Mouse (Mus musculus): ENCODE results near the gene Hat1. TPM values are rescaled to one million over a fixed set of nuclear protein-coding genes. Genes with fewer than 3 reads are reported as not detected.

Hat1 gene
- polyA plus RNA-seq, 1 experiment from 2014 or later, result 108 TPM

GRCm38 (mm10) chr2:71418760-71419280 lies 30.1 kb downstream of the Hat1 start:
- Histone ChIP-seq H3K27me3 (ENCODE audit: control insufficient read depth, insufficient read depth, low read length) (no peaks in the 10 kb centered on the region), H3K9ac (ENCODE audit: low read length) (no peak overlapping the region), H3K27ac (ENCODE audit: low read length) (no peak overlapping the region), H3K9me3 (replicated peaks; ENCODE audit: control insufficient read depth, low read length) (no peaks in the 10 kb centered on the region), H3K4me2 (ENCODE audit: low read depth, low read length) (no peak overlapping the region), H3K4me3 (replicated peaks; ENCODE audit: low read length) (no peak overlapping the region), H3K36me3 (ENCODE audit: control insufficient read depth, insufficient read depth, low read length) (peaks cover 3% of the 10 kb centered on the region; the same call in 1 of the 2 replicates), H3K4me1 (ENCODE audit: control insufficient read depth, insufficient read depth, low read length) (no peaks in the 10 kb centered on the region)
- no peak for ATAC-seq (ENCODE audit: insufficient read depth, low FRiP score)
- WGBS, result 76% methylated on average over 3 of the region's 3 CpGs

- WGBS, result 83% methylated on average over 3 of the region's 3 CpGs
- Histone ChIP-seq H3K4me3 (replicated peaks; ENCODE audit: low read length) (no peak overlapping the region), H3K36me3 (ENCODE audit: control insufficient read depth, insufficient read depth, low read length) (peaks cover 3% of the 10 kb centered on the region; the same call in 1 of the 2 replicates), H3K9ac (ENCODE audit: low read length) (no peak overlapping the region), H3K27me3 (ENCODE audit: control insufficient read depth, insufficient read depth, low read length) (no peaks in the 10 kb centered on the region), H3K27ac (ENCODE audit: low read length) (no peak overlapping the region), H3K4me1 (ENCODE audit: control insufficient read depth, insufficient read depth, low read length) (no peaks in the 10 kb centered on the region), H3K4me2 (ENCODE audit: low read depth, low read length) (no peak overlapping the region), H3K9me3 (replicated peaks; ENCODE audit: control insufficient read depth, low read length) (no peaks in the 10 kb centered on the region)
- ATAC-seq (ENCODE audit: insufficient read depth, low FRiP score), result no peak
Measured at GRCm38 (mm10) chr2:71419408-71419807, 30.6 kb downstream of the Hat1 start.

- peaks cover 3% of the 10 kb centered on the region; the same call in 1 of the 2 replicates for H3K36me3 ChIP-seq (ENCODE audit: control insufficient read depth, insufficient read depth, low read length)
- ATAC-seq (ENCODE audit: insufficient read depth, low FRiP score), result no peak
Measured at GRCm38 (mm10) chr2:71420895-71421425, 32.2 kb downstream of the Hat1 start.

GRCm38 (mm10) chr2:71424545-71424944 lies 35.8 kb downstream of the Hat1 start:
- Histone ChIP-seq H3K9ac (ENCODE audit: low read length) (no peak overlapping the region), H3K9me3 (replicated peaks; ENCODE audit: control insufficient read depth, low read length) (no peaks in the 10 kb centered on the region), H3K4me2 (ENCODE audit: low read depth, low read length) (no peak overlapping the region), H3K36me3 (ENCODE audit: control insufficient read depth, insufficient read depth, low read length) (peaks cover 3% of the 10 kb centered on the region; the same call in 1 of the 2 replicates), H3K27ac (ENCODE audit: low read length) (no peak overlapping the region), H3K4me1 (ENCODE audit: control insufficient read depth, insufficient read depth, low read length) (no peaks in the 10 kb centered on the region), H3K4me3 (replicated peaks; ENCODE audit: low read length) (no peak overlapping the region), H3K27me3 (ENCODE audit: control insufficient read depth, insufficient read depth, low read length) (no peaks in the 10 kb centered on the region)
- 73% methylated on average over 4 of the region's 4 CpGs for WGBS
- ATAC-seq (ENCODE audit: insufficient read depth, low FRiP score), result no peak

More at GRCm38 (mm10) chr2:71420895-71421425, 32.2 kb downstream of the Hat1 start:
- H3K4me3 ChIP-seq (replicated peaks; ENCODE audit: low read length), result no peak overlapping the region
- no peaks in the 10 kb centered on the region for H3K27me3 ChIP-seq (ENCODE audit: control insufficient read depth, insufficient read depth, low read length)
- no peak overlapping the region for H3K4me2 ChIP-seq (ENCODE audit: low read depth, low read length)
- no peaks in the 10 kb centered on the region for H3K9me3 ChIP-seq (replicated peaks; ENCODE audit: control insufficient read depth, low read length)
- 95% methylated on average over 9 of the region's 9 CpGs for WGBS
- no peaks in the 10 kb centered on the region for H3K4me1 ChIP-seq (ENCODE audit: control insufficient read depth, insufficient read depth, low read length)
- no peak overlapping the region for H3K9ac ChIP-seq (ENCODE audit: low read length)
- H3K27ac ChIP-seq (ENCODE audit: low read length), result no peak overlapping the region

DNA sequence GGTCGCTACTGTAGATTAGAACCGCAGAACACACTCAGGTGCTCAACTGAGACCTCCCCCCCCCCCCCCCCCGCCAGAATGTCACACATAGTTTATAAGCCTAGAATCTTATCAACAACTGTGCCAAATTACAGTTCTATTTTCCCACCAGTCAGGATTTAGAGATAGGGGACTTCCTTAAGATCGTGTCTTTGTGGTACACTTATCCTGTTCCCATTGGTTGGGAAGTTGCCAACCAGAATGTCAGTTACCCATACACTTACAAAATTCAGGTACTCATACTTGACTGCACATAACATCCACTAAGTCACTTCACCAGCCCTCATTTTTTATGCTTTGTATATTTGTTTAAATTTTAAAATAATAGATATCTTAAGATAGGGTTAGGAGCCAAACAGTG lies 46.7 kb downstream of the Hat1 start:
- Histone ChIP-seq H3K27me3 (ENCODE audit: control insufficient read depth, insufficient read depth, low read length) (no peaks in the 10 kb centered on the region), H3K4me1 (ENCODE audit: control insufficient read depth, insufficient read depth, low read length) (no peaks in the 10 kb centered on the region), H3K36me3 (ENCODE audit: control insufficient read depth, insufficient read depth, low read length) (peaks cover 14% of the 10 kb centered on the region; the same call in 1 of the 2 replicates), H3K4me2 (ENCODE audit: low read depth, low read length) (no peak overlapping the region), H3K4me3 (replicated peaks; ENCODE audit: low read length) (no peak overlapping the region), H3K27ac (ENCODE audit: low read length) (no peak overlapping the region), H3K9ac (ENCODE audit: low read length) (no peak overlapping the region), H3K9me3 (replicated peaks; ENCODE audit: control insufficient read depth, low read length) (no peaks in the 10 kb centered on the region)
- ATAC-seq (ENCODE audit: insufficient read depth, low FRiP score), result no peak
- WGBS, result 91% methylated on average over 3 of the region's 4 CpGs

- ATAC-seq (ENCODE audit: insufficient read depth, low FRiP score), result no peak
- 0 out of 2 replicates have a peak, but pooled peaks cover 5% of the 10 kb centered on the region for H3K36me3 ChIP-seq (ENCODE audit: control insufficient read depth, insufficient read depth, low read length)
- H3K27me3 ChIP-seq (ENCODE audit: control insufficient read depth, insufficient read depth, low read length), result no peaks in the 10 kb centered on the region
- H3K27ac ChIP-seq (ENCODE audit: low read length), result no peak overlapping the region
- no peak overlapping the region for H3K4me2 ChIP-seq (ENCODE audit: low read depth, low read length)
- H3K4me3 ChIP-seq (replicated peaks; ENCODE audit: low read length), result no peak overlapping the region
- H3K9me3 ChIP-seq (replicated peaks; ENCODE audit: control insufficient read depth, low read length), result no peaks in the 10 kb centered on the region
- WGBS, result 28% methylated on average over 2 of the region's 2 CpGs
- H3K4me1 ChIP-seq (ENCODE audit: control insufficient read depth, insufficient read depth, low read length), result no peaks in the 10 kb centered on the region
- no peak overlapping the region for H3K9ac ChIP-seq (ENCODE audit: low read length)
Measured at GRCm38 (mm10) chr2:71443376-71443775, 54.6 kb downstream of the Hat1 start.

DNA sequence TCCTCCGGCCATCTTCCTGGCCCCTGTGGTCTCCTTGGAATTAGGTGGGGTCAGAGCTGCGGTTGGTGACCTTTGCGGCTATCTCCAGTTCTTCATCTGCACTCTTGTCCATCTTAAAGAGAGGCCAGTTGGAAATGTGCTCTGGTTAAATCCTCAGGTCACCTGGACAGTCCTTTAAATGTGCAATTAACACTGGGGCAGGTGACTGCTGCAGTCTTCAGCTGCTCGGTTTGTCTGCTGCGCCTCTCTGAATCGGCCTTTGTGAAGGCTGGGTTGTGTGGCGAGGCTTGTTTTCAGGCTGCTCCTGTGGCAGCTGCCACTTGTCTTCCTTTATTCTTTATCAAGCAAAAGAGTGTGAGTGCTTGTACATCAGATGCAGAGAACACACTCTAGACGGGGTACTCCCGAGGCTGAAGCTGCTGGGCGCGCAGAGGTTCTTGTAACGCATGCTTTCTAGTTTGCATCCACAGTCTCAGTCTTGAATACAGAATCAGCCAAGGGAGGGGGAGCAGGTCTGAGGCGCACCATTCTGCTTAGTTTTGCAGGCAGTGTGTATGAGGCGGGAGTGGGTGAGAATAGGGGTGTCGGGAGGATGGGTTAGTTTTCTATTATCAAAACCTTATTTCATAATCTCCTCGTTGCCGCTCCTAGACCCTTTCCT lies 56.9 kb downstream of the Hat1 start:
- no peaks in the 10 kb centered on the region for H3K4me1 ChIP-seq (ENCODE audit: control insufficient read depth, insufficient read depth, low read length)
- H3K27me3 ChIP-seq (ENCODE audit: control insufficient read depth, insufficient read depth, low read length), result no peaks in the 10 kb centered on the region
- H3K9ac ChIP-seq (ENCODE audit: low read length), result no peak overlapping the region
- no peaks in the 10 kb centered on the region for H3K36me3 ChIP-seq (ENCODE audit: control insufficient read depth, insufficient read depth, low read length)
- ATAC-seq (ENCODE audit: insufficient read depth, low FRiP score), result no peak
- no peak overlapping the region for H3K27ac ChIP-seq (ENCODE audit: low read length)
- H3K4me3 ChIP-seq (replicated peaks; ENCODE audit: low read length), result no peak overlapping the region
- no peak overlapping the region for H3K4me2 ChIP-seq (ENCODE audit: low read depth, low read length)
- 60% methylated on average over 17 of the region's 17 CpGs for WGBS
- H3K9me3 ChIP-seq (replicated peaks; ENCODE audit: control insufficient read depth, low read length), result no peaks in the 10 kb centered on the region; the same call in 1 of the 2 replicates

- Histone ChIP-seq H3K9ac (ENCODE audit: low read length) (no peak overlapping the region), H3K9me3 (replicated peaks; ENCODE audit: control insufficient read depth, low read length) (no peaks in the 10 kb centered on the region; the same call in 1 of the 2 replicates), H3K4me2 (ENCODE audit: low read depth, low read length) (no peak overlapping the region), H3K27ac (ENCODE audit: low read length) (no peak overlapping the region), H3K36me3 (ENCODE audit: control insufficient read depth, insufficient read depth, low read length) (no peaks in the 10 kb centered on the region), H3K4me3 (replicated peaks; ENCODE audit: low read length) (no peak overlapping the region), H3K27me3 (ENCODE audit: control insufficient read depth, insufficient read depth, low read length) (no peaks in the 10 kb centered on the region), H3K4me1 (ENCODE audit: control insufficient read depth, insufficient read depth, low read length) (no peaks in the 10 kb centered on the region)
- no peak for ATAC-seq (ENCODE audit: insufficient read depth, low FRiP score)
- 19% methylated on average over 2 of the region's 2 CpGs for WGBS
Measured at GRCm38 (mm10) chr2:71449604-71450003, 60.8 kb downstream of the Hat1 start.

- H3K27me3 ChIP-seq (ENCODE audit: control insufficient read depth, insufficient read depth, low read length), result no peaks in the 10 kb centered on the region
- WGBS, result 62% methylated on average over 5 of the region's 5 CpGs
- H3K4me3 ChIP-seq (replicated peaks; ENCODE audit: low read length), result no peak overlapping the region
- H3K36me3 ChIP-seq (ENCODE audit: control insufficient read depth, insufficient read depth, low read length), result no peaks in the 10 kb centered on the region
- no peak overlapping the region for H3K4me2 ChIP-seq (ENCODE audit: low read depth, low read length)
- H3K9ac ChIP-seq (ENCODE audit: low read length), result no peak overlapping the region
- H3K9me3 ChIP-seq (replicated peaks; ENCODE audit: control insufficient read depth, low read length), result no peaks in the 10 kb centered on the region; the same call in 1 of the 2 replicates
- no peak for ATAC-seq (ENCODE audit: insufficient read depth, low FRiP score)
- H3K27ac ChIP-seq (ENCODE audit: low read length), result no peak overlapping the region
- no peaks in the 10 kb centered on the region for H3K4me1 ChIP-seq (ENCODE audit: control insufficient read depth, insufficient read depth, low read length)
Measured at GRCm38 (mm10) chr2:71451761-71452160, 63.0 kb downstream of the Hat1 start.

Data from stomach, embryonic 16.5 days (tissue).